Mouse (Mus musculus) lung, adult 2 months (tissue): Measurements from ENCODE around the gene Cbr1. TPM values are rescaled to one million over a fixed set of nuclear protein-coding genes. Genes with fewer than 3 reads are reported as not detected.
A peak's percentile ranks its signal among the peaks of the same experiment; 100 is the strongest.
"Not testable (repeated sequence)": the region's sequence is repeated elsewhere in the genome, so short reads cannot be mapped to it uniquely, and the experiment has no call there.

Experiments
- DNase-seq: peaks from one replicate; pipeline ENCODE4 v3.0.0; 2022
- H3K4me1 ChIP-seq: fragments of 200-500 bp; 2 replicates; pipeline ENCODE4 v1.6.1; 2011; ENCODE audit warnings: low read length; ENCODE audit not compliant: control insufficient read depth, insufficient read depth
- H3K4me3 ChIP-seq: fragments of 200-500 bp; replicated peaks from 2 replicates; pipeline ENCODE3; 2011; ENCODE audit warnings: low read depth, mild to moderate bottlenecking, control low read depth, low read length; ENCODE audit errors: extremely low read depth
- CTCF ChIP-seq: fragments of 200-500 bp; IDR thresholded peaks from 2 replicates; pipeline ENCODE4 v1.5.1; 2011; ENCODE audit warnings: mild to moderate bottlenecking, low read length, control low read depth; ENCODE audit not compliant: insufficient read depth
- POLR2A ChIP-seq: fragments of 200-500 bp; IDR thresholded peaks from 2 replicates; pipeline ENCODE4 v1.6.1; 2011; ENCODE audit warnings: low read depth, mild to moderate bottlenecking, control low read depth, low read length, borderline replicate concordance; ENCODE audit errors: extremely low read depth
- WGBS: fragments of 180-500 bp; shearing (Covaris S2); methylation state at CpG from one replicate; pipeline ENCODE4 v1.1.7; 2018; 5-methylcytosine and 5-hydroxymethylcytosine counted together
- polyA plus RNA-seq: library from polyadenylated mRNA; depleted of rRNA; stranded (reverse); fragments of >200 nt; gene quantifications from 2 replicates; pipeline ENCODE4 v1.2.3, GENCODE M21; 2012; rRNA removed

Cbr1 gene
- polyA plus RNA-seq, 1 experiment, result 90.6 TPM

DNA sequence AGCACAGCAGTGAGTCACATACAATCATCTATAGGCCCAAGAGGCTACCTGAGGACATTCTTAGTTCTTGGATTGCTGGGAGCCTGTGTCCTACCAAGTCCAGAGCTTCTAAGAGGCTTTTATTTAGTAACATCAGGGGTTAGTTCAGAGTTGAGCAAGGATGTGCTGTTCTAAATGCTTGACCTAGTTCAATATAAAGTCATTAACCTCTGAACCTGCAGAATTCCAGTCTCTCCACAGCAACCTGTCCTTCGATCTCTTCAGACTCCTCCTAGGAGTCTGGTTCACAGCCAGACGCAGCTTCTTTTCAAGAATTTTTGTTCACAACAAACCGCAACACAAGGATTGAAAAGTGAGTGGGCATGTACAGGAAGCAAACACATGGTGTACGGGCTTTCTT is 5.3 kb downstream of the Cbr1 start:
- Histone ChIP-seq H3K4me1 (no peaks in the 10 kb centered on the region; the same call in 1 of the 2 replicates), H3K4me3 (no peak overlapping the region)
- DNase-seq, result no peak
- TF ChIP-seq CTCF (no peak), POLR2A (no peak)
- 89% methylated on average over 4 of the region's 4 CpGs for WGBS

DNA sequence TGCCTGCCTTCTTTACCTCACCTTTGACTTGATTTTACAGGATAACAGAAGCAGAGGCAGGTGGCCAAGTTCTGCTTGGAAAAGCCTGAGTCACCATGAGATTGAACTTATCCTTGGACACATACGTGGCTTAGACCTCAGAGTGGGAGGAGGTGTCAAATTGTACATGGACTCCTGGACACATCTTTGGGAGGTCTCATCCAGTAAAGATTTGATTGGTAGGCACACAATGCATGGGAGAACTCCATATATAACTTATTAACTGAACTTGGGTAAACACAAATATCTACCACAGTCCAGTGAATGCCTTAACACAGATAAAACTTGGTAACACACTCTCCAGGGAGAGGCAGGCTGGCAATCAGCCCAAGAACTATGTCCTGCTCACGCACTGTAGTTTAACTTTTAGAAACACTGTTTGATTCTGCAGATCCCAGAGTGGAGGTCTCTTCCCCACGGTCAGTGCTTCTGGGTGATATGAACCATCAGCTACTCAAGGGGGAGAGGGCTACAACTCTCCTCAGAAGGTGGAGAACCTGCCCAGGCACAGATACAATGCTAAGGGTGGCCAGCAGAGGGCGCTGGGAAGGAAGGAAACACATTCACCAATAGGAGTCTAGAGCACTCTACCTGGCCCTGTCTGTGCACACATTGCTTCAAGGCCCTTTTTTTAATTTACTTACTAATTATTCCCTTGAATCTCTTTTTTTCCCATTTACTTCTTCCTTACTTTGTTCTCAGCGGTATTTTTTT is 9.6 kb downstream of the Cbr1 start:
- DNase-seq, result peak; percentile 75
- no peaks in the 10 kb centered on the region for H3K4me1 ChIP-seq
- 40% methylated on average over 5 of the region's 5 CpGs for WGBS
- no peak for TF ChIP-seq POLR2A
- TF ChIP-seq CTCF, result peak; percentile 92
- H3K4me3 ChIP-seq, result no peak overlapping the region

- not testable (repeated sequence) for H3K4me1 ChIP-seq, DNase-seq, H3K4me3 ChIP-seq
- WGBS, result 81% methylated on average over 4 of the region's 4 CpGs
Observed at GRCm38 (mm10) chr16:93623759-93624158, 18.1 kb downstream of the Cbr1 start.

GRCm38 (mm10) chr16:93624671-93625070 is 19.0 kb downstream of the Cbr1 start:
- DNase-seq, result no peak
- no peak for TF ChIP-seq CTCF
- TF ChIP-seq POLR2A, result no peak
- 72% methylated on average over 4 of the region's 4 CpGs for WGBS
- Histone ChIP-seq H3K4me3 (no peak overlapping the region), H3K4me1 (no peaks in the 10 kb centered on the region)

DNA sequence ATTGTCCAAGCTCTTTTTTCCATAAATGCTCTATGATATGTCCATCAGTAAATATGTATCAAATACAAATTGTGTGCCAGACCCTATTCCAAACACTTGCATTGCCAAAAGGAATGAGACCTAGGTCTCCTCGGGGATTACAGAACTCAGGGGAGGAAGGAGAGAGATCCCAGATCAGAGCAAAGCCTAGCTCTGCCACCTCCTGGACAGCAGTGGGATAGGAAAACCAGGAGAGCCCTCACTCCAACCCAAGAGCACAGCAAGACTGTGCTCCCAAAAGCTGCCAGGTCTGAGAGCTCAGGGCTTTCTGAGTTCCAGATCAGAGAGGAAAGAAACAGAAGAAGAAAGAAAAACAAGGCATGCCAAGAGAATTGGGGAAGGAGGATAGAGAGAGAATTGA is 21.1 kb downstream of the Cbr1 start:
- WGBS, result 6% methylated on average over 1 of the region's 1 CpGs
- no peaks in the 10 kb centered on the region for H3K4me1 ChIP-seq
- H3K4me3 ChIP-seq, result no peak overlapping the region
- DNase-seq, result peak; percentile 25
- TF ChIP-seq CTCF, result peak; percentile 68
- no peak for TF ChIP-seq POLR2A

GRCm38 (mm10) chr16:93627761-93628400 is 22.2 kb downstream of the Cbr1 start, which contains the start of gene Gm5678:
Gene Gm5678 (plus strand): TSS chr16:93628097.
- TF ChIP-seq CTCF (no peak), POLR2A (no peak)
- no peak for DNase-seq
- H3K4me1 ChIP-seq, result no peaks in the 10 kb centered on the region
- no peak within 1 kb of the TSS for H3K4me3 ChIP-seq
- WGBS, result 78% methylated on average over 23 of the region's 23 CpGs

- 24% methylated on average over 4 of the region's 4 CpGs for WGBS
- no peaks in the 10 kb centered on the region for H3K4me1 ChIP-seq
- H3K4me3 ChIP-seq, result no peak overlapping the region
- TF ChIP-seq CTCF, result no peak
- no peak for TF ChIP-seq POLR2A
- DNase-seq, result no peak
Observed at GRCm38 (mm10) chr16:93644006-93644405, 38.4 kb downstream of the Cbr1 start.

GRCm38 (mm10) chr16:93648441-93649183 is 43.0 kb downstream of the Cbr1 start:
- TF ChIP-seq CTCF, result no peak
- no peak for TF ChIP-seq POLR2A
- Histone ChIP-seq H3K4me3 (no peak overlapping the region), H3K4me1 (no peaks in the 10 kb centered on the region)
- no peak for DNase-seq
- 72% methylated on average over 5 of the region's 5 CpGs for WGBS

Other genes with a start within 250 kb of the Cbr1 start
- gene Setd4, start 1.8 kb upstream of the Cbr1 start, polyA plus RNA-seq, result 6.2 and 6.7 TPM in 2 replicates
- not detected in 2 replicates for gene Gm5678, start 22.2 kb downstream of the Cbr1 start, polyA plus RNA-seq
- 25.7 and 31.6 TPM in 2 replicates for gene Cbr3, start 77.4 kb downstream of the Cbr1 start, polyA plus RNA-seq
- gene Dop1b, start 106.1 kb downstream of the Cbr1 start, polyA plus RNA-seq, result 61.2 and 68.3 TPM in 2 replicates
- gene Morc3, start 226.3 kb downstream of the Cbr1 start, polyA plus RNA-seq, result 6.1 and 10.7 TPM in 2 replicates